Mouse (Mus musculus) C2C12 (cell line): ENCODE measurements around the gene Ubald1. TPM values are rescaled to one million over a fixed set of nuclear protein-coding genes. Genes with fewer than 3 reads are reported as not detected.

Experiments used
- H3K27me3 ChIP-seq: one replicate; pipeline ENCODE4 v1.6.1; 2011; ENCODE audit not compliant: control insufficient read depth, insufficient read depth, insufficient read length
- H3K36me3 ChIP-seq: one replicate; pipeline ENCODE4 v1.6.1; 2011; ENCODE audit not compliant: control insufficient read depth, insufficient read depth
- H3K4me3 ChIP-seq: one replicate; pipeline ENCODE4 v1.5.1; 2011; ENCODE audit warnings: mild to moderate bottlenecking, control low read depth; ENCODE audit not compliant: poor library complexity, insufficient read depth, severe bottlenecking
- H3K79me2 ChIP-seq: one replicate; pipeline ENCODE4 v1.6.1; 2011; ENCODE audit not compliant: control insufficient read depth, insufficient read depth
- H3K79me3 ChIP-seq: one replicate; pipeline ENCODE4 v1.6.1; 2011; ENCODE audit warnings: low read depth, control low read depth
- H3ac ChIP-seq: one replicate; pipeline ENCODE3; 2011; ENCODE audit warnings: low read depth; ENCODE audit not compliant: control insufficient read depth, insufficient read length
- CEBPB ChIP-seq: IDR thresholded peaks from one replicate; pipeline ENCODE4 v1.6.1; 2011; ENCODE audit warnings: low read depth, mild to moderate bottlenecking, control low read depth, moderate library complexity
- MAX ChIP-seq: IDR thresholded peaks from one replicate; pipeline ENCODE4 v1.6.1; 2011; ENCODE audit warnings: mild to moderate bottlenecking, control low read depth
- MYOG ChIP-seq: IDR thresholded peaks from one replicate; pipeline ENCODE4 v1.6.1; 2011; ENCODE audit not compliant: control insufficient read depth, insufficient read length; ENCODE audit errors: extremely low read depth
- polyA plus RNA-seq: library from polyadenylated mRNA; unstranded; fragments of >200 nt; fragmentation: generic; extraction: Trizol; gene quantifications from one replicate; pipeline ENCODE4 v1.2.1, GENCODE M21; 2012; ENCODE audit warnings: missing spikeins

Gene Ubald1
- polyA plus RNA-seq, 1 experiment = 63.2 TPM

DNA sequence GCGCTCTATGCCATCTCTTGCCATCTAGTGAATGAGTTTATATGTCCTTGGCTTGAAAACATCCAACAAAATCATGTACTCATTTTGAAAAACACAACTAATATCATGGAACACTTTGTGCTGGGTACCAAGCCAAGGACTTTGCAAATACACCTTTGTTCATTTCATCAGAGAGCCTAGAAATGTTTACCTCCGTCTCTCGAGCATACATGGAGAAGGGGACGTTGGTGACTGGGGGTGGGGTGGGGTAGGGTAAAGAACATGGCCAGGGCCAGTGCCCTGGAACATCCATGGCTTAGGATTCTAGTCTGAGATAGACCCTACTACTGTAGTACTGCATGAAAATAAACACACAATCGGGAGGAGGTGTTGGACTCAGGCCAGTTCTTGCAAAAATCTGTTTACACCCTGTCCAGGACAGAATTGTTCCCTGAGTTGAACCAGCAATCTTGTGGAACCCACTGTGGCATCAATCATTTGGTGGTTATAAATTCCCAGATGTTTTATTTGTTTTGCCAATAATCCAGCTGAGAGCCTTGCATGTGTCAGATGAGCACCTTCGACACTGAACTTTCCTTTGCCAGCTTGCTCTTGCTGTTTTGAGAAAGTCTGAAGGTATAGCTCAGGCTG, 50.7 kb downstream of the Ubald1 start:
- H3K79me3 ChIP-seq = no peaks in the 10 kb centered on the region

DNA sequence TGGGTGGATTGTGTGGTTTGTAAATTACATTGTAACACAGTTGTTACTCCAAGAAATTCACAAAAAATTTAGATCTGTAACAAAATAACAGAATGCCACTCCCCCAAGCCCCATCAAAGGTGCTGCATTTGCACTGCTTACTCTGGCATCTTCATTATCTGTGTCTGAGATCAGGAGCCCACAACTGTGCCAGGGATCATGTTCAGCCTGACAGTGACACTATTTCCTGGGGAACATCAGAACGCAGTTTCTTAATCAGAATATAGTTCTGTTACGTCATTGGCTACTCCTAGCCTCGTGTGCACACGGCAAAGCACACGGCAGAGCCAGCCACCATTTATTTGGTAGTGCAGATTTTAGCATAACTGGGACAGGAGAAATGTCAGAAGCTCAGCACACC, 52.5 kb downstream of the Ubald1 start:
- Histone ChIP-seq H3K4me3 (no peak overlapping the region), H3ac (no peak overlapping the region), H3K79me3 (no peaks in the 10 kb centered on the region), H3K27me3 (no peaks in the 10 kb centered on the region), H3K36me3 (no peaks in the 10 kb centered on the region), H3K79me2 (no peaks in the 10 kb centered on the region)
- TF ChIP-seq CEBPB = no peak

More for the DNA sequence above, 50.7 kb downstream of the Ubald1 start:
- H3ac ChIP-seq = no peak overlapping the region
- TF ChIP-seq MYOG (no peak), MAX (no peak)
- H3K36me3 ChIP-seq = no peaks in the 10 kb centered on the region
- no peaks in the 10 kb centered on the region for H3K27me3 ChIP-seq
- no peak overlapping the region for H3K4me3 ChIP-seq
- H3K79me2 ChIP-seq = no peaks in the 10 kb centered on the region

Other genes starting within 250 kb of the Ubald1 start
- 49.6 TPM for gene Vasn, start 240.4 kb downstream of the Ubald1 start, polyA plus RNA-seq
- gene Dnaja3, start 240.3 kb downstream of the Ubald1 start, polyA plus RNA-seq = 33.0 TPM
- 6.0 TPM for gene Coro7, start 200.5 kb downstream of the Ubald1 start, polyA plus RNA-seq
- 45.1 TPM for gene Nmral1, start 161.0 kb downstream of the Ubald1 start, polyA plus RNA-seq
- gene Hmox2, start 154.0 kb downstream of the Ubald1 start, polyA plus RNA-seq = 42.6 TPM
- 22.0 TPM for gene Cdip1, start 90.0 kb downstream of the Ubald1 start, polyA plus RNA-seq
- 0.14 TPM for gene 4930562C15Rik, start 44.9 kb downstream of the Ubald1 start, polyA plus RNA-seq
- gene Mgrn1, start 5.9 kb upstream of the Ubald1 start, polyA plus RNA-seq = 50.3 TPM
- gene Nudt16l1, start 58.4 kb upstream of the Ubald1 start, polyA plus RNA-seq = 59.6 TPM
- gene Anks3, start 83.9 kb upstream of the Ubald1 start, polyA plus RNA-seq = 20.9 TPM
- not detected for gene Sept12, start 117.5 kb upstream of the Ubald1 start, polyA plus RNA-seq
- not detected for gene Smim22, start 127.0 kb upstream of the Ubald1 start, polyA plus RNA-seq
- 16.7 TPM for gene Rogdi, start 133.2 kb upstream of the Ubald1 start, polyA plus RNA-seq
- 47.6 TPM for gene Glyr1, start 169.5 kb upstream of the Ubald1 start, polyA plus RNA-seq
- gene Ubn1, start 169.7 kb upstream of the Ubald1 start, polyA plus RNA-seq = 13.8 TPM